Mouse (Mus musculus): ENCODE results near the gene Pdcd4. TPM values are rescaled to one million over a fixed set of nuclear protein-coding genes. Genes with fewer than 3 reads are reported as not detected.

Pdcd4 gene
- polyA plus RNA-seq, 1 experiment from 2014 or later = 90.6 TPM

GRCm38 (mm10) chr19:53854978-53855377, 37.1 kb upstream of the Pdcd4 start:
- ATAC-seq (replicated peaks; ENCODE audit: low FRiP score) (no peak), DNase-seq (ENCODE audit: low spot score) (no peak)
- Histone ChIP-seq H3K4me1 (replicated peaks; ENCODE audit: control insufficient read depth, insufficient read depth, low read length) (peaks cover 20% of the 10 kb centered on the region), H3K9ac (ENCODE audit: low read length) (no peak overlapping the region), H3K9me3 (ENCODE audit: control insufficient read depth, low read length) (no peaks in the 10 kb centered on the region), H3K36me3 (ENCODE audit: control insufficient read depth, insufficient read depth, low read length) (no peaks in the 10 kb centered on the region), H3K27ac (ENCODE audit: low read depth, low read length) (no peak overlapping the region), H3K27me3 (ENCODE audit: control insufficient read depth, insufficient read depth, low read length) (no peaks in the 10 kb centered on the region), H3K4me2 (ENCODE audit: low read depth, low read length, severe bottlenecking) (no peak overlapping the region), H3K4me3 (ENCODE audit: low read depth, low read length) (no peak overlapping the region)
- WGBS = 75% methylated on average over 4 of the region's 4 CpGs

- no peak for DNase-seq (ENCODE audit: low spot score)
- Histone ChIP-seq H3K36me3 (ENCODE audit: control insufficient read depth, insufficient read depth, low read length) (no peaks in the 10 kb centered on the region), H3K9ac (ENCODE audit: low read length) (no peak overlapping the region), H3K4me3 (ENCODE audit: low read depth, low read length) (no peak overlapping the region), H3K4me1 (replicated peaks; ENCODE audit: control insufficient read depth, insufficient read depth, low read length) (peaks cover 20% of the 10 kb centered on the region), H3K9me3 (ENCODE audit: control insufficient read depth, low read length) (no peaks in the 10 kb centered on the region), H3K4me2 (ENCODE audit: low read depth, low read length, severe bottlenecking) (no peak overlapping the region), H3K27me3 (ENCODE audit: control insufficient read depth, insufficient read depth, low read length) (no peaks in the 10 kb centered on the region), H3K27ac (ENCODE audit: low read depth, low read length) (no peak overlapping the region)
- 82% methylated on average over 5 of the region's 5 CpGs for WGBS
- ATAC-seq (replicated peaks; ENCODE audit: low FRiP score) = no peak
Measured at GRCm38 (mm10) chr19:53855781-53856180, 36.2 kb upstream of the Pdcd4 start.

GRCm38 (mm10) chr19:53856794-53857193, 35.2 kb upstream of the Pdcd4 start:
- no peak overlapping the region for H3K4me3 ChIP-seq (ENCODE audit: low read depth, low read length)
- ATAC-seq (replicated peaks; ENCODE audit: low FRiP score) = no peak
- 81% methylated on average over 9 of the region's 9 CpGs for WGBS
- no peak overlapping the region for H3K4me2 ChIP-seq (ENCODE audit: low read depth, low read length, severe bottlenecking)
- no peak overlapping the region for H3K9ac ChIP-seq (ENCODE audit: low read length)
- no peak for DNase-seq (ENCODE audit: low spot score)
- H3K27me3 ChIP-seq (ENCODE audit: control insufficient read depth, insufficient read depth, low read length) = no peaks in the 10 kb centered on the region
- no peaks in the 10 kb centered on the region for H3K36me3 ChIP-seq (ENCODE audit: control insufficient read depth, insufficient read depth, low read length)
- H3K9me3 ChIP-seq (ENCODE audit: control insufficient read depth, low read length) = no peaks in the 10 kb centered on the region
- no peak overlapping the region for H3K27ac ChIP-seq (ENCODE audit: low read depth, low read length)
- H3K4me1 ChIP-seq (replicated peaks; ENCODE audit: control insufficient read depth, insufficient read depth, low read length) = peaks cover 20% of the 10 kb centered on the region

- Histone ChIP-seq H3K4me3 (ENCODE audit: low read depth, low read length) (no peak overlapping the region), H3K36me3 (ENCODE audit: control insufficient read depth, insufficient read depth, low read length) (no peaks in the 10 kb centered on the region), H3K9me3 (ENCODE audit: control insufficient read depth, low read length) (no peaks in the 10 kb centered on the region), H3K9ac (ENCODE audit: low read length) (no peak overlapping the region), H3K4me1 (replicated peaks; ENCODE audit: control insufficient read depth, insufficient read depth, low read length) (peaks cover 9% of the 10 kb centered on the region), H3K27me3 (ENCODE audit: control insufficient read depth, insufficient read depth, low read length) (no peaks in the 10 kb centered on the region), H3K27ac (ENCODE audit: low read depth, low read length) (no peak overlapping the region), H3K4me2 (ENCODE audit: low read depth, low read length, severe bottlenecking) (no peak overlapping the region)
- DNase-seq (ENCODE audit: low spot score) = no peak
- ATAC-seq (replicated peaks; ENCODE audit: low FRiP score) = no peak
- WGBS = 83% methylated on average over 6 of the region's 6 CpGs
Measured at GRCm38 (mm10) chr19:53857962-53858361, 34.1 kb upstream of the Pdcd4 start.

GRCm38 (mm10) chr19:53859149-53859548, 32.9 kb upstream of the Pdcd4 start:
- no peaks in the 10 kb centered on the region for H3K27me3 ChIP-seq (ENCODE audit: control insufficient read depth, insufficient read depth, low read length)
- no peaks in the 10 kb centered on the region for H3K9me3 ChIP-seq (ENCODE audit: control insufficient read depth, low read length)
- H3K9ac ChIP-seq (ENCODE audit: low read length) = no peak overlapping the region
- DNase-seq (ENCODE audit: low spot score) = peak; percentile 60
- peaks cover 3% of the 10 kb centered on the region; the same call in 1 of the 2 replicates for H3K4me1 ChIP-seq (replicated peaks; ENCODE audit: control insufficient read depth, insufficient read depth, low read length)
- WGBS = 35% methylated on average over 9 of the region's 9 CpGs
- no peak overlapping the region for H3K4me3 ChIP-seq (ENCODE audit: low read depth, low read length)
- no peak overlapping the region for H3K27ac ChIP-seq (ENCODE audit: low read depth, low read length)
- ATAC-seq (replicated peaks; ENCODE audit: low FRiP score) = peak; percentile 75
- no peaks in the 10 kb centered on the region for H3K36me3 ChIP-seq (ENCODE audit: control insufficient read depth, insufficient read depth, low read length)
- no peak overlapping the region for H3K4me2 ChIP-seq (ENCODE audit: low read depth, low read length, severe bottlenecking)

GRCm38 (mm10) chr19:53859593-53859992, 32.4 kb upstream of the Pdcd4 start:
- Histone ChIP-seq H3K9me3 (ENCODE audit: control insufficient read depth, low read length) (no peaks in the 10 kb centered on the region), H3K27ac (ENCODE audit: low read depth, low read length) (no peak overlapping the region), H3K4me2 (ENCODE audit: low read depth, low read length, severe bottlenecking) (no peak overlapping the region), H3K36me3 (ENCODE audit: control insufficient read depth, insufficient read depth, low read length) (no peaks in the 10 kb centered on the region), H3K27me3 (ENCODE audit: control insufficient read depth, insufficient read depth, low read length) (no peaks in the 10 kb centered on the region), H3K4me3 (ENCODE audit: low read depth, low read length) (no peak overlapping the region), H3K4me1 (replicated peaks; ENCODE audit: control insufficient read depth, insufficient read depth, low read length) (peaks cover 3% of the 10 kb centered on the region; the same call in 1 of the 2 replicates), H3K9ac (ENCODE audit: low read length) (no peak overlapping the region)
- 40% methylated on average over 7 of the region's 7 CpGs for WGBS
- ATAC-seq (replicated peaks; ENCODE audit: low FRiP score) (no peak), DNase-seq (ENCODE audit: low spot score) (no peak)

- H3K36me3 ChIP-seq (ENCODE audit: control insufficient read depth, insufficient read depth, low read length) = no peaks in the 10 kb centered on the region
- H3K27me3 ChIP-seq (ENCODE audit: control insufficient read depth, insufficient read depth, low read length) = no peaks in the 10 kb centered on the region
- no peak overlapping the region for H3K9ac ChIP-seq (ENCODE audit: low read length)
- H3K4me3 ChIP-seq (ENCODE audit: low read depth, low read length) = no peak overlapping the region
- H3K27ac ChIP-seq (ENCODE audit: low read depth, low read length) = no peak overlapping the region
- H3K9me3 ChIP-seq (ENCODE audit: control insufficient read depth, low read length) = no peaks in the 10 kb centered on the region
- no peaks in the 10 kb centered on the region; the same call in 1 of the 2 replicates for H3K4me1 ChIP-seq (replicated peaks; ENCODE audit: control insufficient read depth, insufficient read depth, low read length)
- DNase-seq (ENCODE audit: low spot score) (no peak), ATAC-seq (replicated peaks; ENCODE audit: low FRiP score) (no peak)
- 86% methylated on average over 7 of the region's 7 CpGs for WGBS
- no peak overlapping the region for H3K4me2 ChIP-seq (ENCODE audit: low read depth, low read length, severe bottlenecking)
Measured at GRCm38 (mm10) chr19:53861346-53861745, 30.7 kb upstream of the Pdcd4 start.

GRCm38 (mm10) chr19:53862573-53863246, 29.3 kb upstream of the Pdcd4 start:
- H3K4me3 ChIP-seq (ENCODE audit: low read depth, low read length) = no peak overlapping the region
- no peaks in the 10 kb centered on the region for H3K9me3 ChIP-seq (ENCODE audit: control insufficient read depth, low read length)
- no peak overlapping the region for H3K27ac ChIP-seq (ENCODE audit: low read depth, low read length)
- DNase-seq (ENCODE audit: low spot score) = no peak
- H3K9ac ChIP-seq (ENCODE audit: low read length) = no peak overlapping the region
- no peaks in the 10 kb centered on the region; the same call in 1 of the 2 replicates for H3K4me1 ChIP-seq (replicated peaks; ENCODE audit: control insufficient read depth, insufficient read depth, low read length)
- H3K4me2 ChIP-seq (ENCODE audit: low read depth, low read length, severe bottlenecking) = no peak overlapping the region
- no peaks in the 10 kb centered on the region for H3K36me3 ChIP-seq (ENCODE audit: control insufficient read depth, insufficient read depth, low read length)
- ATAC-seq (replicated peaks; ENCODE audit: low FRiP score) = no peak
- H3K27me3 ChIP-seq (ENCODE audit: control insufficient read depth, insufficient read depth, low read length) = no peaks in the 10 kb centered on the region
- WGBS = 75% methylated on average over 8 of the region's 8 CpGs

- Histone ChIP-seq H3K27me3 (ENCODE audit: control insufficient read depth, insufficient read depth, low read length) (no peaks in the 10 kb centered on the region), H3K4me2 (ENCODE audit: low read depth, low read length, severe bottlenecking) (no peak overlapping the region), H3K9me3 (ENCODE audit: control insufficient read depth, low read length) (no peaks in the 10 kb centered on the region), H3K36me3 (ENCODE audit: control insufficient read depth, insufficient read depth, low read length) (no peaks in the 10 kb centered on the region), H3K27ac (ENCODE audit: low read depth, low read length) (no peak overlapping the region), H3K4me3 (ENCODE audit: low read depth, low read length) (no peak overlapping the region), H3K9ac (ENCODE audit: low read length) (no peak overlapping the region), H3K4me1 (replicated peaks; ENCODE audit: control insufficient read depth, insufficient read depth, low read length) (no peaks in the 10 kb centered on the region)
- DNase-seq (ENCODE audit: low spot score) (no peak), ATAC-seq (replicated peaks; ENCODE audit: low FRiP score) (no peak)
Measured at GRCm38 (mm10) chr19:53867238-53867637, 24.8 kb upstream of the Pdcd4 start.
